Mouse (Mus musculus): ENCODE measurements around the gene Lag3.

GRCm38 (mm10) chr6:124887986-124888385 lies 23.5 kb downstream of the Lag3 start, which contains the start of gene Cd4:
- TF ChIP-seq CTCF (IDR thresholded peaks at IDR 0.05; ENCODE audit: control insufficient read depth, insufficient read depth, insufficient read length) (no peak), USF1 (IDR thresholded peaks at IDR 0.05; ENCODE audit: low read depth) (no peak), CEBPB (IDR thresholded peaks at IDR 0.05; ENCODE audit: low read depth) (no peak)

All from C2C12 (cell line).